Mouse (Mus musculus) brown adipose tissue, adult 24 weeks (tissue): ENCODE results near the gene Glrx. TPM values are rescaled to one million over a fixed set of nuclear protein-coding genes. Genes with fewer than 3 reads are reported as not detected.

Source experiments
- polyA plus RNA-seq: library from polyadenylated mRNA; stranded (reverse); fragments of >200 nt; gene quantifications from 2 replicates; pipeline ENCODE4 v1.2.4, GENCODE M21; 2012; ENCODE audit not compliant: missing spikeins, insufficient read depth, insufficient read length

The Glrx gene
- polyA plus RNA-seq, 1 experiment, result 39.4 TPM

Other genes starting within 250 kb of the Glrx start
- 30.5 and 35.9 TPM in 2 replicates for gene Ell2, start 133.1 kb upstream of the Glrx start, polyA plus RNA-seq
- gene Rhobtb3, start 104.1 kb downstream of the Glrx start, polyA plus RNA-seq, result 3.6 and 6.9 TPM in 2 replicates
- gene Spata9, start 127.3 kb downstream of the Glrx start, polyA plus RNA-seq, result not detected in 2 replicates
- 46.9 and 79.7 TPM in 2 replicates for gene Rfesd, start 178.9 kb downstream of the Glrx start, polyA plus RNA-seq
- gene Gpr150, start 217.1 kb downstream of the Glrx start, polyA plus RNA-seq, result not detected in 2 replicates